Mouse (Mus musculus) gastrocnemius, postnatal 25 days (tissue): ENCODE data around the gene Cd72. TPM values are rescaled to one million over a fixed set of nuclear protein-coding genes. Genes with fewer than 3 reads are reported as not detected.
A peak's percentile ranks its signal among the peaks of the same experiment; 100 is the strongest.
"Not testable (repeated sequence)": the region's sequence is repeated elsewhere in the genome, so short reads cannot be mapped to it uniquely, and the experiment has no call there.

ENCODE experiments used
- DNase-seq: peaks from one replicate; pipeline ENCODE4 v3.0.0; 2022
- long read RNA-seq, 2 experiments: library from polyadenylated mRNA; stranded (forward); transcript quantifications; one replicate each; pipeline ENCODE4 v2.0.0; 2021
- total RNA-seq, 2 experiments: library from RNA; stranded (reverse); gene quantifications; 1 replicate in 1 of 2; 2 replicates in 1 of 2; pipeline ENCODE4 v1.2.3; 2021

The Cd72 gene
- total RNA-seq = not detected
- long read RNA-seq, experiment 1 = 0 reads
- long read RNA-seq, experiment 2 = 0 reads

DNA sequence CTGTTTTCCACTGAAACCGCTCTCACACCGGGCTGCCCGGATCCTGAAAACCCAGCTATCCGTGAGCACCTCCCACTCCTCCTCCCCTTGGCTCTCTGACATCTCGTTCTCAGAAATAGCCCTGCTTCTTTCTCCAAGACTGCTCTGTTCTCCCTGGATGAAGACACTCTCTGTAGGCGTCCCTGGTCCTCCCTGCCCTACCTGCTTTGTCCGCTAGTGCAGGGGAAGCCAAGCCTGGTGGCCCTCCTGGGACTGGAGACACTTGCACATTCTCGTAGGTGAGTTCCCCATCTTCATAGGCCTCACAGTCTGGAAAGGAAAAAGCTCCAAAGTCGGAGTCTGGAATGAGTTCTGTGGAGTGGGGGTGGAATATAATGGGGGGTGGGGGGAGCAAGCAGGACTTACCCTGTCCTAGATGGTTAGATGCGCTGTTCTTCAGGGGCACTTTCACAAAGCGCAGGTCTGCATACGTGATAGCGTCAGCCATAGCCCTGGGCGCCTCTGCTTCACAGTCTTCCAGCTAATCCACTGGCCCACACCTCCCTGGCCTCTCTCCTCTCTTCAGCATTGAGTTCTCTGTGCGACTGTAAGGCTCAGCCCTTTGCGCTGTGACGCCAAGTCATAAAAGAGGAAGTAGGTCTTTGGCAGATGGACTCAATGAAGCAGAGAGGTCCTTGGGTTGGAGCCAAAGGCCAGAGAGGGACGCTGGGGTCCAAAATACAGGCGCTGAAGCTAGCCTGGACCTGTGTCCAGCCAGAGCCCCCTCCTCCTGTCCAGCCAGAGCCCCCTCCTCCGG is at the start of gene Cd72:
Gene Cd72, minus strand, starts transcription at position 588 of the 796 bp plus-strand sequence.
- DNase-seq = no peak

DNA sequence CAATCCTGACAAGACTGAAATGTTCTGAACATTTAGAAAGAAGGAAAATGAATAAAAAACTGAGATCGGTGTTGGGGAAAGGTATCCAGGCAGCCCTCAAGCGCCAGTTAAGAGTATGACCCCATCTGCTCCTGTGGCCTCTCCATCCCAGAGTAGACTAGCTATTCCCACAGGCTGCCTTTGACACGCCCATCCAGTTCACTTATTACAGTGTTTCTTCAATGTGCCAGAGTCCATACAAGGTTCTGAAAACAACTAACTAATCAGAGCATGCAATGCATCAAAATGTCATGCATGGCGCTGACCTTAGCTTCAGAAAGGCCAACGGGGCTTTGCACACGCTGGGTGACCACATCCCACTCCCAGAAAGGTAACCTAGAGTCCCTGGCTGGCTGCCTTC is 49.1 kb upstream of the Cd72 start:
- DNase-seq = no peak

DNA sequence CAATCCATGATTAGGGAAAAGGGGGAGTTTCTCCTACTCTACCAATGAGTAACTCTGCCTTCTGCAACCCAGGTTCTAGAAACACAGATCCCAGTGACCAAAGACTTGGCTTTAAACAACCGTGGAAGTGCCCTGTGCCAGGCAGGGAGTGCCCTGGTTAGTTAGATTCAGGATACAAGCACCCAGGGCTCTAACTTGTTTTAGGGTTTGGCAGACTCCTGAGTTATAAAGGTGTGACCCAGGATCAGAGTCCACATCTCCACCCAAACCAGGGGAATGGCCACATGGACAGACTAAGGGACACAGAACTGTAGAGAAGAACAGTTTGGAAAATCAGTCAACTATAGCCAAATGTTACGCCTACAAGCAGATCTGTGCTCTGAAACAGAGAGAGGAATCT is 48.6 kb upstream of the Cd72 start:
- DNase-seq = no peak

- peak; percentile 76 for DNase-seq
These were observed 45.2 kb upstream of the Cd72 start, which contains the start of gene Arhgef39 for GRCm38 (mm10) chr4:43499407-43500333. Gene Arhgef39 (minus strand): TSS chr4:43499695.

- DNase-seq = no peak
These were observed 44.6 kb upstream of the Cd72 start for GRCm38 (mm10) chr4:43498983-43499382.

- DNase-seq = no peak
These were observed 43.5 kb upstream of the Cd72 start for GRCm38 (mm10) chr4:43497946-43498345.

GRCm38 (mm10) chr4:43497405-43497804 is 43.0 kb upstream of the Cd72 start:
- DNase-seq = no peak

DNA sequence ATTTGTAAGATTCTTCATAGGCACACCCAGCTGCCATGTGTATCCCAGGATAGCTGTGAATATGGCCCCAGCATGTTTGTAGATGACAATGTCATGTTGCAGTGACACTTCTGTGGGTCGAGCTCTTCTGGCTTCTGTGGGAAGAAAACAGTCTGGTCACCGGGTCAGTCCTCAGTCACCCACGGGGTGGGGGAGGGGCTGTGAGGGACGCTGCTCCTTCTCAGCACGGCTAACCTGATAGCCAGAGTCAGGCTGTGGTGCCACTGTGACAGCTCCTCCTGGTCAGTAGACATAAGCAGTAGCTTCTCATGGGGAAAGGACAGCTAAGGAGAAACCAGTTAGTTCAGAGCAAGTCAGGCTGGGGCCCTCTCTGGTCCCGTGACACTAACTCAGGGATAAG is 42.2 kb upstream of the Cd72 start:
- DNase-seq = no peak

GRCm38 (mm10) chr4:43493846-43494240 is 39.4 kb upstream of the Cd72 start:
- DNase-seq = no peak

- peak; percentile 92 for DNase-seq
These were observed 38.9 kb upstream of the Cd72 start for GRCm38 (mm10) chr4:43493186-43493845.

DNA sequence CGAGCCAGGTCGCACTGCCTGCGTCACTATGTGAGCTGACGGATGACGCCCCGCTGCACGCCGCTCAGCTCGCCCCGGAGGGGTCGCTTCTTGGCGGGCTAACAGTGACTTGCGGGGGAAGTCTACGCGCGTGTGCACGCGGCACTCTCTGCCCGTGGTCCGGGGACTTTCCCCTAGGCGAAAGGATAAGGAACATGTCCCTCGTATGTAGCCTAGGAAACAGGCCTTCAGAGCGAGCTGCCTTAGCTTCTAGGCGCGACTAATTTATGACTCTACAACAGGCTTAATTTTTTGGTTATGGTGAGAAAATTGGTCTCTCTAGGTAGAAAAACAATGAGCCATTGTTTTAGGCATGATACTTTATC is 38.4 kb upstream of the Cd72 start, which contains the start of gene Ccdc107:
Gene Ccdc107, plus strand, starts transcription at position 80 of the 365 bp plus-strand sequence.
- DNase-seq = peak; percentile 95

DNA sequence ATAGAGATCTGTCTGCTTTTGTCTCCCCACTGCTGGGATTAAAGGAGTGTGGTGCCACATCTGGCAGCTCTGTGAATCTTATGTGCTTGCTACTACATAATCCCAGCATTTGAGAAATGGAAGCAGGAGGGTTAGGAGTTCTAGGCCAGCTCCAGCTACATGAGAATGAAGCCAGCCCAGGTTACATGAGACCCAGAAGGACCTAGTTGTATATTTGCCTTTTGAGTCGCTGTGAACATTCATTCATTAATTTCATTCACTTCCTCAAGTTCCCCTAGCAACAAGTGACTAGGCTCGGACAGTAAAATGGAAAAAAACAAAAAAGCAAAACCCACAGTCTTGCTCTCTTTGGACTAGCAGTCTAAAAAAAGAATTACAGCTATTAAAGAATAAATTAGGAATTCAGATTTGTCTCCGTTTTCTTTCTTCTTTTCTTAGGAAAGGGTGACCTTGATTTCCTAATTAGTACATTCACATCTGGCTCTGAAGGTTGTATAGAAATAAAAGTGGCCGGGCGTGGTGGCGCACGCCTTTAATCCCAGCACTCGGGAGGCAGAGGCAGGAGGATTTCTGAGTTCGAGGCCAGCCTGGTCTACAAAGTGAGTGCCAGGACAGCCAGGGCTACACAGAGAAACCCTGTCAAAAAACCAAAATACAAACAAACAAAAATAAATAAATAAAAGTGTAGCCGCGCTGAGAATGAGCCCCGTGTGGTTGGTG is 37.8 kb upstream of the Cd72 start:
- DNase-seq = no peak

DNA sequence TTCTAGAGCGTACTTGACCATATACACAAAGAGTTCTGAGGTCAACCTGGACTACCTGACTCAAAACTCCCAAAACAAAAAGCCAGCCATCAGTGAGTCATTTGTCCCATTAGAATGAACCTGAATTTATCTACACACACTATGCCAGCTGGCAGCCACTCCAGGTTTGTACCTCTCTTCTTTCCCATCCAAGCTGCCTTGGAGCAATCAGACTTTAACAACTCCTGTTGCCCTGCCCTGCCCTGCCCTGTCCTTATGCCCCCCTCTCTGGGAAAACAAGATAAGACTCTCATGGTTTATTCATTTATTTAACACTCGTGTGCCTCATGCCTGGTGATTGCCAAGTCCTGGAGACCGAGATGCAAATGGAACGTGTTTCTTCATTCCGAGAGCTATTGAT is 36.4 kb upstream of the Cd72 start:
- no peak for DNase-seq

GRCm38 (mm10) chr4:43489611-43490010 is 35.2 kb upstream of the Cd72 start:
- no peak for DNase-seq

DNA sequence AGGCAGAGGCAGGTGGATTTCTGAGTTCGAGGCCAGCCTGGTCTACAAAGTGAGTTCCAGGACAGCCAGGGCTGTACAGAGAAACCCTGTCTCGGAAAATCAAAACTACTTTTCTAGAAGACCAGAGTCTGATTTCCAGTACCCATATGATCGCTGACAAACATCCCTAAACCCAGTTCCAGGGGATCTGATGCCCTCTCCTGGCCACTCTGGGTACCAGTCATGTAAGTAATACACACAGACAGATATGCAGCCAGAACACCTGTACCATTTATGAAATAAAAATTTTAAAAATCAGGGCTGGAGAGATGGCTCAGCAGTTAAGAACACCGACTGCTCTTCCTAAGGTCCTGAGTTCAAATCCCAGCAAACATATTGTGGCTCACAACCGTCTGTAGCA is 31.2 kb upstream of the Cd72 start:
- not testable (repeated sequence) for DNase-seq

GRCm38 (mm10) chr4:43483535-43484091 is 29.2 kb upstream of the Cd72 start, which contains the start of gene Sit1:
Gene Sit1 (minus strand): TSS chr4:43483734.
- DNase-seq = no peak

- DNase-seq = peak; percentile 47
These were observed 28.2 kb upstream of the Cd72 start for GRCm38 (mm10) chr4:43482591-43482990.

- no peak for DNase-seq
These were observed 27.5 kb upstream of the Cd72 start for GRCm38 (mm10) chr4:43481894-43482456.

DNA sequence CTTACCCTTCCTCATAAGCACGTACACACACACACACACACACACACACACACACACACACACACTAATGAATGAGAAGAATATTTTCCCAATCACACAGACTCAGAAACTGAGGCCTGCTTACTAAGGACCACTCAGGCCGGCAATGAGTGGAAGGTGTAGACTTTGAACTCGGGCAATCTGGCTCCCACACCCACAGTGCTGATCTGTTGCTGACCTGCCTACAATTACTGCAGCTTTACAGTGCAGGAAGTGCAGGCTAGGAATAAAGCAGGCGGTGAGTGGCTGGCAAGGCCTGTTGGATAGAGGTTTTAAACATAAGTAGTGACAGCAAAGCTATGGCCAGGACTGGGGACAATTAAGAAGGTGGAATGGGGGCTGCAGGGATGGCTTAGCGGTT is 26.6 kb upstream of the Cd72 start:
- DNase-seq = no peak

DNA sequence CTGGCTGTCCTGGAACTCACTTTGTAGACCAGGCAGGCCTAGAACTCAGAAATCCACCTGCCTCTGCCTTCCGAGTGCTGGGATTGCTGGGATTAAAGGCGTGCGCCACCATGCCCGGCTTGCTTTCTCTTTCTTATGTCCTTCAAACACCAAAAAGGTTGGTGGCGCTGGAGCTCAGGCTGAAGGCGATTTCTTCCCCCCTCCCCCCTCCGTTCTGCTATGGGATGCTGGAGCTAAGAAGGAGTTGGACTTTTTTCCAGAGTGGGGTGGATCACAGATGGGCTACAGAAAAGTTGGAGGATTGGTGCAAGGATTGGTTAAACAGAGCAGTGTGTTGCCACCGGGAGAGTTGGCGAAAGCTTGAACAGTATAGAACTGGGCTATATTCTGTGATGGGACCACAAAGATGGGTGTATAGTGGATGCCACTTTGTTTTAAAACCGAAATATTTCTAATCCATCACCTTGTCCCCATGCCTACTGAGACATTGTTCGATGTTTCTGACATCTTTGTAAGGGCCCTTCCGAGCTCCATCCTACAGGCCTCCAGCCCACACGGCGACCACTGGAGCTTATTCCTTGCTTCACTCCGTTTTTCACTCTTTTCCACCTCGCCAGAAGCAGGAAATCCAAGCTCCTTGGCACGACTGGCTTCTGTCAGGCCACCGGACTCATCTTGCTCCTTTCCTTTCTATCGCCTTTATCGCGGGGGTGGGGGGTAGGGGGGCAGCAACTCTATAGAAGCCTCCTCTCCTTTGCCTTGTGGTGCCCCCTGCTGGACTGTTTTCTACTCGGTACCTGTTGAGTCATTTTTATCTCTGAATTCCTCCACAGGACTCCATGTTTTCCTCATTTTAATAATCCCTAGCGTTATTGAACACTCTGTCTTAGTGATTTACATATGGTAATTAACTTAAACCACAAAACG is 24.7 kb upstream of the Cd72 start:
- DNase-seq = no peak
